Mouse (Mus musculus): ENCODE data around the gene Atp4a.
"Not testable (repeated sequence)": the region's sequence is repeated elsewhere in the genome, so short reads cannot be mapped to it uniquely, and the experiment has no call there.

Gene Atp4a

GRCm38 (mm10) chr7:30730064-30730722, 18.2 kb downstream of the Atp4a start:
- not testable (repeated sequence) for DNase-seq

DNA sequence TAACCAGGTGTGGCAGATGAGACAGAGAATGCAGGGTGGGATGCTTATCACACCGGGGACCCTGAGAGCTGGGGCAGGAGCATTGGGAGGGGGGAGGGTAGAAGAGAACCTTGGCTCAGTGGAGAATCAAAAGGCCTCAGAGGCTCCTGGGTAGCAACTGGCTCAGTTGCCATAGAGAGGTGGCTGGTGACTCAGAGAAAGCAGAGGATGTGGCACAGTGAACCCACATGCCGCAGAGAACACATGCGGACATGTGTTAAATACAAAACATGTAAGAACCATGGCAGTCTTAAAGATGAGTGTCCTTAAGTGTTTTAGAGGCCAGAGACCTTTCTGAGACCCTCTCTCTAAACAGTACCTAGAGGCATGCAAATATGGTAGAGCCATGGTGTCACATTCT, 24.2 kb downstream of the Atp4a start:
- DNase-seq, result no peak

- not testable (repeated sequence) for DNase-seq
Measured at GRCm38 (mm10) chr7:30742570-30742969, 30.6 kb downstream of the Atp4a start.

- DNase-seq, result not testable (repeated sequence)
Measured at GRCm38 (mm10) chr7:30743617-30744016, 31.6 kb downstream of the Atp4a start, which contains the start of gene Gapdhs. Gapdhs (minus strand) TSS chr7:30743681.

DNA sequence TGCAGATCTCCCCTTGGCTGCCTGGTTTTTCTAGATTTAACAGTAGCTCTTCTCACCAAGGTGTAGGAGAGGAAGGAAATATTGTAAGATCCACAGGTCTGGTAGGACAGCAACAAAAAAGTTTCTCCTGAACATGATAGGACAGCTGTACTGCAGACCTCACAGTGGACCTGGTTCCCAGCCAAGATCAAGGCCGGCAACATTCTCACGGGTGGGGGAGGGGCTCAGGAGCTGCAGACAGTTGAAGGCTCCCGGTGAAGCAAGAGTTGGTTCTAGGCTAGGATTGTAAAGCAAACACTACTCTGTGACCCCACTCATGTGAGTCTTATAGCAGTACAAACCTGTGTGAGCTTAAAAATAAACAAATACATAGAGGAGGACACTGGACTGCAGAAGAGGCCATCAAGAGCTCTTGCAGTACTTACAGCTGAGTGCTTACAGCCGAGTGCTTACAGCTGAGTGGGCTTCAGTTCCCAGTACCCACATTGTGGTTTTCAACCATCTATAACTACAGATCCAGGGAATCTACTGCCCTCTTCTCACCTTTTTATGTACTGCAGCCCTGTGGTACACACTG, 32.1 kb downstream of the Atp4a start:
- no peak for DNase-seq

GRCm38 (mm10) chr7:30747525-30748204, 35.7 kb downstream of the Atp4a start:
- no peak for DNase-seq

DNA sequence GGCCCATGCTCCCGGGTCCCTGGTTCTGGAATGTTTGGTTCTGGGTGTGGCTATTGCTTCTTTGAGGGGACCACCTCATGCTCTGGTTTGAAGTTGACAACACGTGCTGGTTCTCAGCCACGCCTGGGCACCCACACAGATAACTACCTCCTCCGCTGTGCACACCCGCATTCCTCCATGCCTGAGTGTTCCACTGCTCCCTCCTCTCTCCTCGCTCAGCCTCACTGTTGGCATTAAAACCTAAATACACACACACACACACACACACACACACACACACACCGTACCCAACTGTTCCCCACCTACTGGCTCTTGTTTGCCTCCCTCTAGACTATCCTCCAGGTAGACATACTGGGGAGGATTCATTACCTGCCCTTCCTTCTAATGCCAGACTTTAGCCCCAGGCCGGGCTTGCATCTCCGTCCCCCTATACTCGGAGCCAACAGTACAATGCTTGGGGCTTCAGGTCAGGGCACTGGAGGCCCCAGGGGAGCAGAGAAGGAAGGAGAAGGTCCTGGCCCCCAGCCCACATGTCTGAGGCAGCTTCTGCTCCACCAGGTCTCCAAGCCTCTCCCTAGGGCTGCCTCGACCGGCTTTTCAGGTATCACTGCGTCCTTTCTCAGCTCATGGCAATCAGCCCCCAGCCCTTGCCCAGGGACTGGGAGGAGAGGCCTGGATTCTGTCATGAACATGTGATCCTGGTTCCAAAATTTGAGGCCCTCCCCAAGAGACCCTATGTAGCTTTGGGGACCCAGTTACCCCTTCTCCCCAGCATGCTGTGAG, 38.0 kb downstream of the Atp4a start:
- DNase-seq, result no peak

GRCm38 (mm10) chr7:30751086-30751669, 39.2 kb downstream of the Atp4a start, which contains the start of gene Sbsn:
Sbsn (plus strand) TSS chr7:30751471.
- no peak for DNase-seq

DNA sequence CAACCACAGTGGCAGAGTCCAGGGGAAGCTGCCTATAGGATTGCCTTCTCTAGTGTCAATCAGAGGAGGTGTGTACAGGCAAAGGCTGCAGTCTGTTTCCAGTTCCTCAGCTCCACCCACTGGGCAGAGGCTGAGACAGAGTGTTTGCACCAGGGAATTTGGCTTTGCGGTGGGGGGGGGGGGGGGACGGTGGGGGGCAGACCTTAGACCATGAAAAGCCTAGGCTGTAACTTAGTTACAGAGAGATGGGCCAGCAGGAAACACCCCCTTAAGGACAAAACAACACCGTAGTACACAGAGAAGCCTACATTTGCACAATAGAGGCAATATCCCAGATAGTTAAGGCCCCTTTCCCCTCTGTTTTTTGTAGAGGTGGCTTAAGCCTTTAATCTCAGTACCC, 45.0 kb downstream of the Atp4a start:
- no peak for DNase-seq

GRCm38 (mm10) chr7:30758853-30759252, 46.8 kb downstream of the Atp4a start:
- peak; percentile 34 for DNase-seq

GRCm38 (mm10) chr7:30761769-30762352, 49.9 kb downstream of the Atp4a start:
- DNase-seq, result no peak

DNA sequence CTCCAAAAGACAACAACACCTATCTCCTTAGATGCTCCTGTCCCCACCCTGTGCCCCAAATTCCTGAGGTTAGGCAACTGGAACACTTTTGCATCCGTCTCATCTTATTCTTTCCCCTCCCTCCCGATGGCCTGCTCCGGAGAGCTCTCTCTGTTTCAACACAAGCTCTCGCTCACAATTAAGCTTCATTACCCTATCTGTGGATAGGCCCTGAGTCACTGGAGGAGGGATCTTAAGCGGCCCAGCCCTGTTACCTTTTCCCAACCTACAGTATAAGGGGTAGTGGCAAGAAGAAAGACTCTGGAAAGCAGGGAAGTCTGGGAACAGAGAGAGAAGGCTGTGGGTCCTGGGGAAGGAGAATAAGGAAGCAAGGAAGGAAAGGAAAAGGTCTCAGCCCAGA, 51.4 kb downstream of the Atp4a start, which contains the start of gene Dmkn:
Gene Dmkn, plus strand, starts transcription at position 301 of the 400 bp plus-strand sequence.
- no peak for DNase-seq

GRCm38 (mm10) chr7:30765173-30765572, 53.2 kb downstream of the Atp4a start:
- DNase-seq, result no peak

- no peak for DNase-seq
Measured at GRCm38 (mm10) chr7:30766408-30766807, 54.4 kb downstream of the Atp4a start.

DNA sequence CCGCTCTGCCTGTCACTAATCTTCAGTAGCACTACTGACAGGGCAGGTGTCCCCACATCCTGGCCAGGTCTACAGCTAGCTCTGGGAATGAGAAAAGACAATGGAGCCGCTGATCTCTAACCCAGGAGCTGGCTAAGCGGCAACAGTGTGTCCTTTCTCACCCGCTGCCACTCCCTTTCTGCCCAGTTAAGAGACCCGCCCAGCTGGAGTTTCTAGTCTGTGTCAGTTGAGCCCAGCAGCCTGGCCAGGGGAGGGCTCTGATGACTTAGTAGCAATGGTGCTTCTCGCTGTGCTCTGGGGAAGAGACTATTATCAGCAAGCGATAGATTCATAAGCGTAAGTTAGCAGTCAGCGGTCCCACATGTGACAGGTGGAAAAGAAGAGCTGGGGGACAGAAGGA, 57.2 kb downstream of the Atp4a start:
- no peak for DNase-seq

Measured in kidney, adult 9 months (tissue).